Mouse (Mus musculus): ENCODE measurements at regions not wholly inside any gene's neighbourhood (a gene's known extent, or its start where the extent isn't known, plus 50 kb on each side); places are given as distances from the start of the nearest gene placed in this dataset.

DNA sequence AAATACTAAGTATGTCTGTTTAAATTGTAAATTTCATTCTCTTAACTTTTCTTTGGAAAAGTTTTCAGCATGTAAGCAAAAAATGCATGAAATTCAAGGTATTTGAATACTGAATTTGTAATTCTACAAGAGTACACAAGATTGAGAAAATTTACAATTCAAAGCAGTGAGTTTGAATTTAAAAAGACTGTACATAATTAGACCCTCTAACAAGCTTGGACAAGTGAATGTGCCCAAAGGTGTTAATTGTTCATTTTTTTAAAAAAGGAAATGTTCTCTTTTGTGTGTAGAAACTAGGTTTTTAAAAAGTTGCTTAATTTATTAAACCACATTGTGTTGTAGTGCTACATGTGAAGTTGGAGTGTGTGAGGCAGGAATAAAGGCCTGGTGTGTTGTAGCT, 174.9 kb upstream of the Arhgap24 start:
- ATAC-seq = no peak
- Histone ChIP-seq H3K27ac (ENCODE audit: low read depth) (no peak overlapping the region), H3K36me3 (replicated peaks; ENCODE audit: insufficient read depth, low read length) (no peaks in the 10 kb centered on the region), H3K9me3 (ENCODE audit: low read length) (no peaks in the 10 kb centered on the region), H3K4me2 (ENCODE audit: low read depth, low read length) (no peak overlapping the region), H3K4me1 (ENCODE audit: insufficient read depth) (no peaks in the 10 kb centered on the region), H3K4me3 (ENCODE audit: low read depth, low read length) (no peak overlapping the region), H3K9ac (replicated peaks) (no peak overlapping the region), H3K27me3 (ENCODE audit: insufficient read depth, low read length) (no peaks in the 10 kb centered on the region)
- no peak for DNase-seq
- TF ChIP-seq CTCF (IDR thresholded peaks at IDR 0.05; ENCODE audit: low read depth) = no peak
- no peak for TF ChIP-seq EP300 (IDR thresholded peaks at IDR 0.05; ENCODE audit: low read depth)

DNA sequence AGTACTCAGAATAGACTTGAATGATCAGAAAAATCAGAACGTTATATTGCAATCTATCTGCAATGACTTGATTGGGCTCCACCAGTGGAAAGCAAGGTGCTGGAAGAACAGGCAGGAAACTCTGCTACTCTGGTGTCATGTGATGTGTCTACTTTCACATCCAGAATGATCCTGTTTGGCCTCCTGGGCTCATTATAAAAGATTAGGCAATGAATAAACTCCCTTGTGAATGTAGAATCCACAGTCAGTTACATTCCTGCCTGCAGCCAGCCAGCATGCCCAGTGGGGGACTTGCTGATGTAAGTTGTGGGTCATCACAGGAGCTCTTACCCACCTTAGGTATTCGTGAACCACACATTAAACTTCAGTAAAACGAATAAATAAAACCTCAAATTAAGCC, 174.5 kb upstream of the Arhgap24 start:
- Histone ChIP-seq H3K4me2 (ENCODE audit: low read depth, low read length) (no peak overlapping the region), H3K4me3 (ENCODE audit: low read depth, low read length) (no peak overlapping the region), H3K9ac (replicated peaks) (no peak overlapping the region), H3K9me3 (ENCODE audit: low read length) (no peaks in the 10 kb centered on the region), H3K36me3 (replicated peaks; ENCODE audit: insufficient read depth, low read length) (no peaks in the 10 kb centered on the region), H3K4me1 (ENCODE audit: insufficient read depth) (no peaks in the 10 kb centered on the region), H3K27ac (ENCODE audit: low read depth) (no peak overlapping the region), H3K27me3 (ENCODE audit: insufficient read depth, low read length) (no peaks in the 10 kb centered on the region)
- no peak for ATAC-seq
- TF ChIP-seq CTCF (IDR thresholded peaks at IDR 0.05; ENCODE audit: low read depth) (no peak), EP300 (IDR thresholded peaks at IDR 0.05; ENCODE audit: low read depth) (no peak)
- DNase-seq = no peak
- WGBS (ENCODE audit: insufficient replicate concordance) = 78% methylated on average over 3 of the region's 3 CpGs

DNA sequence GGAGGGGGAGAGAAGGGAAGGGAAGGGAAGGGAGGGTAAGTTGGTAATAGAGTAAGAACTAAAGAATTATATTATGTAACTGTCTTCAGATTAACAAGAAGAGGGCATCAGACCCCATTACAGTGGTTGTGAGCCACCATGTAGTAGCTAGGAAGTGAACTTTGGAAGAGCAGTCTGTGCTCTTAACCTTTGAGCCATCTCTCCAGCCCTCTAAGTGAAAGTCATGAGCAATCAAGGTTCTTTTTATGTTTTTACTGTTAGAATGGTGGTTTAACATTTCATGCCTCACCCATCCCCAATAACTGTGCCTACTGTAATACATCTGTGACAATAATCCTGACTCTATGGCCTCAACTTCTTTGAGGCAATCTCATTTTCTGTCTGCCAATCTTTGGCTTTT, 169.6 kb upstream of the Arhgap24 start:
- H3K36me3 ChIP-seq (replicated peaks; ENCODE audit: insufficient read depth, low read length) = no peaks in the 10 kb centered on the region
- no peak for TF ChIP-seq CTCF (IDR thresholded peaks at IDR 0.05; ENCODE audit: low read depth)
- no peak for TF ChIP-seq EP300 (IDR thresholded peaks at IDR 0.05; ENCODE audit: low read depth)
- no peak overlapping the region for H3K4me2 ChIP-seq (ENCODE audit: low read depth, low read length)
- H3K27me3 ChIP-seq (ENCODE audit: insufficient read depth, low read length) = no peaks in the 10 kb centered on the region
- DNase-seq (no peak), ATAC-seq (no peak)
- H3K4me3 ChIP-seq (ENCODE audit: low read depth, low read length) = no peak overlapping the region
- H3K4me1 ChIP-seq (ENCODE audit: insufficient read depth) = no peaks in the 10 kb centered on the region
- H3K9ac ChIP-seq (replicated peaks) = no peak overlapping the region
- H3K27ac ChIP-seq (ENCODE audit: low read depth) = no peak overlapping the region
- H3K9me3 ChIP-seq (ENCODE audit: low read length) = no peaks in the 10 kb centered on the region

DNA sequence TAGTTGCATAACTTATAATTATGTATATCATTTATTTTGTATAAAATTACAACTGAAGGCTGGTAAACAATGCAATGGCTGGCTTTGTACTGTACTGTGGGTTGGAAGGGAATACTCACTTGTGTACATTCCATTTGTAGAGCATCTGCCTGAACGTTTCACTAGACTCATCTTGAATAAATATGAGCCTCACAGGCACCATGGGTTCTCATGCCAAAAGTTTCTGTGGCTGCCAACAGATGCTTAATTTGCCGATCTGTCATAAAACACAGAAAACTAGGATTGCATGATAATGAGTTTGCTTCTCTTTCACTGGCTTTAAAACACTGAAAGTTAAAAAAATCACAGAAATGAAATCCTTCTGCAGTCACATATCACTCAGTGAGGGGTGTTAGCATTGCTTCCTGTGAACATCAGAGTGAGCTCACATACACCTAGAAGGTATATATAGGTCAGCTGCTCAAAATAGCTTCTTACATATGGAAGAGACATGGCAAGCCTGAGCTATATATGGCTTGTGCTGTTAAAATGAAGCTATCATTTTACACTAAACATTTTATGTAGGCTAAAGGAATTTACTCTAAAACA, 152.9 kb upstream of the Arhgap24 start:
- TF ChIP-seq EP300 (IDR thresholded peaks at IDR 0.05; ENCODE audit: low read depth) = no peak
- no peak overlapping the region for H3K27ac ChIP-seq (ENCODE audit: low read depth)
- H3K4me2 ChIP-seq (ENCODE audit: low read depth, low read length) = no peak overlapping the region
- no peaks in the 10 kb centered on the region for H3K9me3 ChIP-seq (ENCODE audit: low read length)
- no peak overlapping the region for H3K9ac ChIP-seq (replicated peaks)
- H3K27me3 ChIP-seq (ENCODE audit: insufficient read depth, low read length) = no peaks in the 10 kb centered on the region
- ATAC-seq = no peak
- WGBS (ENCODE audit: insufficient replicate concordance) = 51% methylated on average over 2 of the region's 2 CpGs
- no peaks in the 10 kb centered on the region for H3K36me3 ChIP-seq (replicated peaks; ENCODE audit: insufficient read depth, low read length)
- H3K4me3 ChIP-seq (ENCODE audit: low read depth, low read length) = no peak overlapping the region
- DNase-seq = no peak
- no peaks in the 10 kb centered on the region for H3K4me1 ChIP-seq (ENCODE audit: insufficient read depth)

GRCm38 (mm10) chr5:102333894-102334293, 147.3 kb upstream of the Arhgap24 start:
- no peak for TF ChIP-seq EP300 (IDR thresholded peaks at IDR 0.05; ENCODE audit: low read depth)
- TF ChIP-seq CTCF (IDR thresholded peaks at IDR 0.05; ENCODE audit: low read depth) = no peak
- WGBS (ENCODE audit: insufficient replicate concordance) = 79% methylated on average over 5 of the region's 5 CpGs
- Histone ChIP-seq H3K27ac (ENCODE audit: low read depth) (no peak overlapping the region), H3K4me1 (ENCODE audit: insufficient read depth) (no peaks in the 10 kb centered on the region), H3K4me3 (ENCODE audit: low read depth, low read length) (no peak overlapping the region), H3K9me3 (ENCODE audit: low read length) (no peaks in the 10 kb centered on the region), H3K36me3 (replicated peaks; ENCODE audit: insufficient read depth, low read length) (no peaks in the 10 kb centered on the region), H3K27me3 (ENCODE audit: insufficient read depth, low read length) (no peaks in the 10 kb centered on the region), H3K9ac (replicated peaks) (no peak overlapping the region), H3K4me2 (ENCODE audit: low read depth, low read length) (no peak overlapping the region)
- ATAC-seq = no peak
- DNase-seq = no peak

- DNase-seq (no peak), ATAC-seq (no peak)
- 82% methylated on average over 13 of the region's 13 CpGs for WGBS (ENCODE audit: insufficient replicate concordance)
- Histone ChIP-seq H3K4me3 (ENCODE audit: low read depth, low read length) (no peak overlapping the region), H3K9ac (replicated peaks) (no peak overlapping the region), H3K4me2 (ENCODE audit: low read depth, low read length) (no peak overlapping the region), H3K4me1 (ENCODE audit: insufficient read depth) (no peaks in the 10 kb centered on the region), H3K9me3 (ENCODE audit: low read length) (no peaks in the 10 kb centered on the region), H3K27ac (ENCODE audit: low read depth) (no peak overlapping the region), H3K36me3 (replicated peaks; ENCODE audit: insufficient read depth, low read length) (no peaks in the 10 kb centered on the region), H3K27me3 (ENCODE audit: insufficient read depth, low read length) (no peaks in the 10 kb centered on the region)
- no peak for TF ChIP-seq CTCF (IDR thresholded peaks at IDR 0.05; ENCODE audit: low read depth)
- no peak for TF ChIP-seq EP300 (IDR thresholded peaks at IDR 0.05; ENCODE audit: low read depth)
These were observed 146.6 kb upstream of the Arhgap24 start for GRCm38 (mm10) chr5:102334442-102335197.

All from liver, postnatal 0 days (tissue).